Mouse (Mus musculus): ENCODE results near the gene Plekha6.

Gene Plekha6

GRCm38 (mm10) chr1:133280537-133280936, 116.5 kb downstream of the Plekha6 start:
- no peak for DNase-seq

- no peak for DNase-seq
Observed at GRCm38 (mm10) chr1:133285907-133286306, 121.9 kb downstream of the Plekha6 start.

- DNase-seq = no peak
Observed at GRCm38 (mm10) chr1:133287051-133287450, 123.0 kb downstream of the Plekha6 start.

GRCm38 (mm10) chr1:133287880-133288279, 123.9 kb downstream of the Plekha6 start:
- DNase-seq = no peak

GRCm38 (mm10) chr1:133291888-133292287, 127.9 kb downstream of the Plekha6 start:
- no peak for DNase-seq

GRCm38 (mm10) chr1:133292608-133293007, 128.6 kb downstream of the Plekha6 start:
- DNase-seq = no peak

- DNase-seq = peak; percentile 71
Observed at GRCm38 (mm10) chr1:133296376-133296775, 132.4 kb downstream of the Plekha6 start.

- DNase-seq = no peak
Observed at GRCm38 (mm10) chr1:133298816-133299215, 134.8 kb downstream of the Plekha6 start.

GRCm38 (mm10) chr1:133302540-133302939, 138.5 kb downstream of the Plekha6 start:
- peak; percentile 32 for DNase-seq

GRCm38 (mm10) chr1:133306842-133307241, 142.8 kb downstream of the Plekha6 start:
- peak; percentile 71 for DNase-seq

- peak; percentile 25 for DNase-seq
Observed at GRCm38 (mm10) chr1:133307318-133307717, 143.3 kb downstream of the Plekha6 start.

- no peak for DNase-seq
Observed at GRCm38 (mm10) chr1:133309652-133310267, 145.8 kb downstream of the Plekha6 start, which contains the start of gene Golt1a. Golt1a (plus strand) TSS chr1:133309800.

GRCm38 (mm10) chr1:133311240-133311639, 147.2 kb downstream of the Plekha6 start:
- DNase-seq = no peak

- DNase-seq = no peak
Observed at GRCm38 (mm10) chr1:133311946-133312345, 147.9 kb downstream of the Plekha6 start.

GRCm38 (mm10) chr1:133314364-133314763, 150.4 kb downstream of the Plekha6 start:
- no peak for DNase-seq

GRCm38 (mm10) chr1:133315775-133316174, 151.8 kb downstream of the Plekha6 start:
- DNase-seq = no peak

GRCm38 (mm10) chr1:133316577-133316976, 152.6 kb downstream of the Plekha6 start:
- no peak for DNase-seq

GRCm38 (mm10) chr1:133317149-133317548, 153.1 kb downstream of the Plekha6 start:
- DNase-seq = no peak

GRCm38 (mm10) chr1:133321267-133321925, 157.4 kb downstream of the Plekha6 start, which contains the start of gene Kiss1:
Kiss1 (plus strand) TSS chr1:133321875.
- no peak for DNase-seq

- no peak for DNase-seq
Observed at GRCm38 (mm10) chr1:133323333-133323732, 159.3 kb downstream of the Plekha6 start.

- no peak for DNase-seq
Observed at GRCm38 (mm10) chr1:133325951-133326350, 161.9 kb downstream of the Plekha6 start.

- no peak for DNase-seq
Observed at GRCm38 (mm10) chr1:133327094-133327493, 163.1 kb downstream of the Plekha6 start.

- DNase-seq = no peak
Observed at GRCm38 (mm10) chr1:133328299-133328795, 164.3 kb downstream of the Plekha6 start.
